Mouse (Mus musculus) heart, postnatal 36 days (tissue): Measurements from ENCODE around the gene Cpb2. TPM values are rescaled to one million over a fixed set of nuclear protein-coding genes. Genes with fewer than 3 reads are reported as not detected.

ENCODE experiments used
- microRNA-seq, 2 experiments: library from miRNA; unstranded; fragments of <30 nt; microRNA quantifications; one replicate each; pipeline ENCODE4 v1.2.0; 2021; ENCODE audit warnings: borderline number of aligned reads in 2 of 2
- total RNA-seq, 2 experiments: library from RNA; stranded (reverse); gene quantifications; 2 replicates each; pipeline ENCODE4 v1.2.3; 2021

The Cpb2 gene
- total RNA-seq, 2 experiments from 2014 or later, result not detected

Small RNA genes within 50 kb of the gene (microRNA-seq; reads per million reads assigned to microRNA genes)
- 0 reads per million in 2 experiments for gene Gm44482

Other genes starting within 250 kb of the Cpb2 start
- under 1 TPM; 0.78 to 0.95 TPM for gene Rubcnl, start 226.3 kb upstream of the Cpb2 start, total RNA-seq
- gene Lrrc63, start 111.4 kb upstream of the Cpb2 start, total RNA-seq, result not detected
- 10 to 100 TPM; 12.6 to 13.8 TPM for gene Lcp1, start 111.2 kb upstream of the Cpb2 start, total RNA-seq
- gene Zc3h13, start 42.1 kb downstream of the Cpb2 start, total RNA-seq, result 10 to 100 TPM; 24.9 to 27.7 TPM
- not detected for gene Siah3, start 213.7 kb downstream of the Cpb2 start, total RNA-seq